Mouse (Mus musculus): ENCODE measurements around the gene Trim2. TPM values are rescaled to one million over a fixed set of nuclear protein-coding genes. Genes with fewer than 3 reads are reported as not detected.
A peak's percentile ranks its signal among the peaks of the same experiment; 100 is the strongest.

Gene Trim2
- polyA plus RNA-seq, 1 experiment = 2.4 TPM

DNA sequence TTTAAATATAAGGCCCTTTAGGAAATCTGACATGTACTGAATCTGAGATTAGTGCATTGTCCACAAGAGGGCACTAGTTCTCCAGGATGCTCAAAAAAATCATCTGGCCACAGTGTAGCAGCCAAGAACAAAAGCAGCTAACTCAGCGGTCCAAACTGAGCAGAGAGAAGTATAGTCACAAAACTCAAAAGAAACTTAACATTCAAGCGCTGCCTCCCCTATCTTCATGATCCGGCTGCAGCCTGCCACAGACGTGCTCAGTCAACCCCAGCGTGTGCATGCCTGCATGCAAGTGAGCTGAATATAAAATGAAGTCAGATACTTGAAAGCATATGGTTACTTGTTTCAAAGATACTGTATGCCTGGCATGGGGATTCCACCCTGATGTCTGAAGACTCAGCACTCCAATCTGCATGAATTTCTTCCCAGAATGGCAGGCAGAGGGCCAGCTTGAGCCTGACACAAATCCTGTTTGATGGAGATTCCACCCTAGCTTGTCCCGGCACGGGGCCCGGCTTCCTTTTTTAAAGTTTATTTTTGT is 8.0 kb upstream of the Trim2 start:
- H3ac ChIP-seq (ENCODE audit: control insufficient read depth, insufficient read length, low read depth) = no peak overlapping the region
- H3K36me3 ChIP-seq (ENCODE audit: control insufficient read depth, insufficient read depth) = no peaks in the 10 kb centered on the region
- no peak for TF ChIP-seq MYOD1 (IDR thresholded peaks at IDR 0.05; ENCODE audit: control insufficient read depth, insufficient read length, low read depth)
- TF ChIP-seq FOSL1 (IDR thresholded peaks at IDR 0.05; ENCODE audit: insufficient read depth, low read length, poor library complexity, severe bottlenecking) = no peak
- no peak for TF ChIP-seq CEBPB (IDR thresholded peaks at IDR 0.05; ENCODE audit: low read depth)
- no peak for TF ChIP-seq USF1 (IDR thresholded peaks at IDR 0.05; ENCODE audit: low read depth)
- no peak for TF ChIP-seq MAX (IDR thresholded peaks at IDR 0.05)
- no peak for TF ChIP-seq MYOG (IDR thresholded peaks at IDR 0.05; ENCODE audit: control insufficient read depth, extremely low read depth, insufficient read length)
- TF ChIP-seq CTCF (IDR thresholded peaks at IDR 0.05; ENCODE audit: control insufficient read depth, insufficient read depth, insufficient read length) = no peak
- H3K79me2 ChIP-seq (ENCODE audit: control insufficient read depth, insufficient read depth) = no peaks in the 10 kb centered on the region
- H3K4me3 ChIP-seq (ENCODE audit: insufficient read depth, poor library complexity, severe bottlenecking) = no peak overlapping the region
- H3K79me3 ChIP-seq (ENCODE audit: low read depth) = no peaks in the 10 kb centered on the region
- H3K27me3 ChIP-seq (ENCODE audit: control insufficient read depth, insufficient read depth, insufficient read length) = no peaks in the 10 kb centered on the region

DNA sequence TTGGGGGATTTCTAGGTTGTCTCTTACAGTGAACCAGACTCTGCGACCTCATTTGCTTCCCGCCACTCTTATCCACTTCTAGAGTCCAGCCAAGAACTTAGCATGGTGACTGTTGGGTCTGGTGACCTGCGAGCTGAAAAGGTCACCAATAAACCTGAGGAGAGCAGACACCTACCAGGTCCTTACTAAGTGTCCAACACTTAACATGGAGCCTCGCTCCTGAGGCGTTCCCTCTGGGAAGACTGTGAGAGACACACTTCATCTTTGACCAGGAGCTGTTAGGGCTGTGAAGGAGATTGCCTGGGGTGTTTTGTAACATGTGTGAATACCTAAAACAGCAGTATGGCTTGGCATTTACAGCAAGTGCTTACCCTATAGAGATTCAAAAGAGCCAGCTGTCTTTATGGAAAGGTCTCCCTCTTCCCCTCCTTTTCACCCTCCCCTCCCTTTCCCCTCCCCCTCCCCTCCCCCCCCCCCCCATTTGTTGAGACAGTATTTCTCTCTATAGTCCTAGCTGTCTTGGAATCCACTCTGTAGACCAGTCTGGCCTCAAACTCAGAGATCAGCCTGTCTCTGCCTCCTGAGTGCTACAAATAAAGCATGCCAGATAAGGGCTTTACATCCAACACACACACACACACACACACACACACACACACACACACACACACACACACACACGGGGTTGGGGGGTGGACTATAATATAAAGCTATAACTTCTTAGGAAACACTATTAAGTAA is 7.3 kb upstream of the Trim2 start:
- Histone ChIP-seq H3ac (ENCODE audit: control insufficient read depth, insufficient read length, low read depth) (no peak overlapping the region), H3K27me3 (ENCODE audit: control insufficient read depth, insufficient read depth, insufficient read length) (no peaks in the 10 kb centered on the region), H3K36me3 (ENCODE audit: control insufficient read depth, insufficient read depth) (no peaks in the 10 kb centered on the region), H3K4me3 (ENCODE audit: insufficient read depth, poor library complexity, severe bottlenecking) (no peak overlapping the region), H3K79me3 (ENCODE audit: low read depth) (no peaks in the 10 kb centered on the region), H3K79me2 (ENCODE audit: control insufficient read depth, insufficient read depth) (no peaks in the 10 kb centered on the region)
- TF ChIP-seq USF1 (IDR thresholded peaks at IDR 0.05; ENCODE audit: low read depth) = no peak
- no peak for TF ChIP-seq MYOD1 (IDR thresholded peaks at IDR 0.05; ENCODE audit: control insufficient read depth, insufficient read length, low read depth)
- TF ChIP-seq MAX (IDR thresholded peaks at IDR 0.05) = no peak
- TF ChIP-seq CTCF (IDR thresholded peaks at IDR 0.05; ENCODE audit: control insufficient read depth, insufficient read depth, insufficient read length) = no peak
- TF ChIP-seq MYOG (IDR thresholded peaks at IDR 0.05; ENCODE audit: control insufficient read depth, extremely low read depth, insufficient read length) = no peak
- TF ChIP-seq FOSL1 (IDR thresholded peaks at IDR 0.05; ENCODE audit: insufficient read depth, low read length, poor library complexity, severe bottlenecking) = no peak
- TF ChIP-seq CEBPB (IDR thresholded peaks at IDR 0.05; ENCODE audit: low read depth) = no peak

DNA sequence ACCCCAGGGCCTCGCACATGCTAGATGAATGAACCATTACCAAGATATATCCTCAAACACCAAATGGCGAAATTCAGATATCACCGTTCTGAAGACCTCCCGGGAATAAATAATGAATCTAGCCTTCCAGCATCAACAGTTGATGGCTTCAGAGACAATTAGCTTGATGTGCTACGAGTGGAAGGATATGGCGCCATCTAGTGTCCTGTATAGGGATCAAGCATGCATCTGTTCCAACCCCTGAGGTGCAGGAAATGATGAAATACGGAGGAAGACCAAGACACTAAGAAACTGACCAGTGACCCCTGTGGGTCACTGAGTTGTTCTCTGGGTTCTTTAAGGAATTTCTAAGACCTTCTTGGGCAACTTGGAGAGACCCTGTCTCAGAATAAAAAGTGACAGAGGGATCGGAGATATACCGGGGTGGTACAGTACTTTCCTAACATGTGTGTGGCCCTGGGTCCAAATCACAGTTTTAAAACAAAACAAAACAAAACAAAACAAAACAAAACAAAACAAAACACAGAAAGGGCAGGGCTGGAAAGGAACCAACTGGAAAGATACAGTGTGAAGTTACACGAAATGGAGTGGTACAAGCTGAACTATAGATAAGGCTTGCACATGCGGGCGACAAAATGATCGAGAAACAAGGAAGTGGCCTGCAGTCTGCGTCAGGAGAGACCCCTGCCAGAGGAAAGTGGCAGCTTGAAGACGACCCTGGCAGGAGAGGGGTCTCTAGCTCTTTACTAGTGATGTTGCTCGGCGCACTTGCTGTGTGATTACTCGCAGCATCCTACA is 6.5 kb upstream of the Trim2 start:
- H3K79me3 ChIP-seq (ENCODE audit: low read depth) = no peaks in the 10 kb centered on the region
- H3K27me3 ChIP-seq (ENCODE audit: control insufficient read depth, insufficient read depth, insufficient read length) = no peaks in the 10 kb centered on the region
- TF ChIP-seq CTCF (IDR thresholded peaks at IDR 0.05; ENCODE audit: control insufficient read depth, insufficient read depth, insufficient read length) = peak; percentile 68
- TF ChIP-seq MYOD1 (IDR thresholded peaks at IDR 0.05; ENCODE audit: control insufficient read depth, insufficient read length, low read depth) = no peak
- TF ChIP-seq CEBPB (IDR thresholded peaks at IDR 0.05; ENCODE audit: low read depth) = peak; percentile 80
- peak; percentile 74 for TF ChIP-seq MAX (IDR thresholded peaks at IDR 0.05)

DNA sequence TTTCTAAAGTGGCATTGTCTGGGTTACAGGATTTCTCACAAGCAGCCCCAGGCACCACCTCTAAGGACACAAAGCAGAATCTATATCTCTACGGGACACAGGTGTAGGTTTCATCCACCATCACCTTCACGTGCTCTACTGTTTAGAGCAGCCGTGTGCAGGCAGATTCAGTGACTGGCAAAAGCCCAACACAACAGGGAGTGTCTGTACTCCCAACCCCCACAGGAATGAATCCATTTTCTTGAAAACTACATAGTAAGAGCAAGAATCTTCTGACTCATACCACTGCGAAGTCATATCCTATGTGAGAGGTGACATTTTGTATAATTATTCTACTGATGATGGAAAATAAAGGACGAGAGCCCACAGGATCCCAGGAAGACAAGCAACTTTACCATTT is 5.6 kb upstream of the Trim2 start:
- Histone ChIP-seq H3K36me3 (ENCODE audit: control insufficient read depth, insufficient read depth) (no peaks in the 10 kb centered on the region), H3K79me2 (ENCODE audit: control insufficient read depth, insufficient read depth) (no peaks in the 10 kb centered on the region), H3K4me3 (ENCODE audit: insufficient read depth, poor library complexity, severe bottlenecking) (no peak overlapping the region), H3K79me3 (ENCODE audit: low read depth) (no peaks in the 10 kb centered on the region), H3K27me3 (ENCODE audit: control insufficient read depth, insufficient read depth, insufficient read length) (no peaks in the 10 kb centered on the region), H3ac (ENCODE audit: control insufficient read depth, insufficient read length, low read depth) (no peak overlapping the region)
- TF ChIP-seq MAX (IDR thresholded peaks at IDR 0.05) (no peak), USF1 (IDR thresholded peaks at IDR 0.05; ENCODE audit: low read depth) (no peak), FOSL1 (IDR thresholded peaks at IDR 0.05; ENCODE audit: insufficient read depth, low read length, poor library complexity, severe bottlenecking) (no peak), CTCF (IDR thresholded peaks at IDR 0.05; ENCODE audit: control insufficient read depth, insufficient read depth, insufficient read length) (no peak), CEBPB (IDR thresholded peaks at IDR 0.05; ENCODE audit: low read depth) (no peak), MYOG (IDR thresholded peaks at IDR 0.05; ENCODE audit: control insufficient read depth, extremely low read depth, insufficient read length) (no peak), MYOD1 (IDR thresholded peaks at IDR 0.05; ENCODE audit: control insufficient read depth, insufficient read length, low read depth) (no peak)

More for the DNA sequence above, 6.5 kb upstream of the Trim2 start:
- H3K79me2 ChIP-seq (ENCODE audit: control insufficient read depth, insufficient read depth) = no peaks in the 10 kb centered on the region
- H3K36me3 ChIP-seq (ENCODE audit: control insufficient read depth, insufficient read depth) = no peaks in the 10 kb centered on the region
- no peak overlapping the region for H3ac ChIP-seq (ENCODE audit: control insufficient read depth, insufficient read length, low read depth)
- H3K4me3 ChIP-seq (ENCODE audit: insufficient read depth, poor library complexity, severe bottlenecking) = no peak overlapping the region

DNA sequence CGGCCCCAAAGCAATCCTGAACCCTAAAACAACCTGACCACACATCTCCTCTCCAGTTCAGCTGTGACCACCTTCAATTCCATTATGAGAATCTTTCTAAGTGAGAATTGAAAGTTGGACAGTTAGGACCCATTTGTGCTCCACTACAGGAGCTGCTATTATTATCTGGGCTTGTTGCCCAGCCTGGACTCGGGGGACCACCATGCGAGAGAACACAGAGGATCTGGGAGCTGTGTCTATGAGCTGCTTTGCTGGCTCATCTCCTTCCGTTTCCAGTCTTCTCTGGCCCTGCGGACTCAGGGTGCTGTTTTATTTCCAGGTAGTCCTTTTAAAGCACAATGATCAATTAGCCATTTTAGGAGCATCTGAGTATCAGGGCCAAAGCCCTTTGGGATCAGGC is 839 bp upstream of the Trim2 start:
- Histone ChIP-seq H3K27me3 (ENCODE audit: control insufficient read depth, insufficient read depth, insufficient read length) (no peaks in the 10 kb centered on the region), H3K36me3 (ENCODE audit: control insufficient read depth, insufficient read depth) (no peaks in the 10 kb centered on the region), H3K4me3 (ENCODE audit: insufficient read depth, poor library complexity, severe bottlenecking) (no peak overlapping the region), H3K79me2 (ENCODE audit: control insufficient read depth, insufficient read depth) (no peaks in the 10 kb centered on the region), H3ac (ENCODE audit: control insufficient read depth, insufficient read length, low read depth) (no peak overlapping the region), H3K79me3 (ENCODE audit: low read depth) (no peaks in the 10 kb centered on the region)
- no peak for TF ChIP-seq MAX (IDR thresholded peaks at IDR 0.05)
- no peak for TF ChIP-seq USF1 (IDR thresholded peaks at IDR 0.05; ENCODE audit: low read depth)
- TF ChIP-seq MYOG (IDR thresholded peaks at IDR 0.05; ENCODE audit: control insufficient read depth, extremely low read depth, insufficient read length) = no peak
- TF ChIP-seq MYOD1 (IDR thresholded peaks at IDR 0.05; ENCODE audit: control insufficient read depth, insufficient read length, low read depth) = no peak
- TF ChIP-seq CEBPB (IDR thresholded peaks at IDR 0.05; ENCODE audit: low read depth) = no peak
- no peak for TF ChIP-seq CTCF (IDR thresholded peaks at IDR 0.05; ENCODE audit: control insufficient read depth, insufficient read depth, insufficient read length)
- no peak for TF ChIP-seq FOSL1 (IDR thresholded peaks at IDR 0.05; ENCODE audit: insufficient read depth, low read length, poor library complexity, severe bottlenecking)

All from C2C12 (cell line).